Mouse (Mus musculus) layer of hippocampus, postnatal 36 days (tissue): ENCODE data around the gene Eif4e. TPM values are rescaled to one million over a fixed set of nuclear protein-coding genes. Genes with fewer than 3 reads are reported as not detected.
A peak's percentile ranks its signal among the peaks of the same experiment; 100 is the strongest.
"Not testable (repeated sequence)": the region's sequence is repeated elsewhere in the genome, so short reads cannot be mapped to it uniquely, and the experiment has no call there.

Experiments
- DNase-seq, 2 experiments: peaks; one replicate each; pipeline ENCODE4 v3.0.0; 2022
- total RNA-seq, 2 experiments: library from RNA; stranded (reverse); gene quantifications; 2 replicates each; pipeline ENCODE4 v1.2.3; 2021

Eif4e gene
- total RNA-seq, 2 experiments from 2014 or later = 186 to 189 TPM

- no peak for DNase-seq
Measured at GRCm38 (mm10) chr3:138519218-138519617, 6.8 kb upstream of the Eif4e start.

- no peak for DNase-seq
Measured at GRCm38 (mm10) chr3:138523956-138524355, 2.0 kb upstream of the Eif4e start.

DNA sequence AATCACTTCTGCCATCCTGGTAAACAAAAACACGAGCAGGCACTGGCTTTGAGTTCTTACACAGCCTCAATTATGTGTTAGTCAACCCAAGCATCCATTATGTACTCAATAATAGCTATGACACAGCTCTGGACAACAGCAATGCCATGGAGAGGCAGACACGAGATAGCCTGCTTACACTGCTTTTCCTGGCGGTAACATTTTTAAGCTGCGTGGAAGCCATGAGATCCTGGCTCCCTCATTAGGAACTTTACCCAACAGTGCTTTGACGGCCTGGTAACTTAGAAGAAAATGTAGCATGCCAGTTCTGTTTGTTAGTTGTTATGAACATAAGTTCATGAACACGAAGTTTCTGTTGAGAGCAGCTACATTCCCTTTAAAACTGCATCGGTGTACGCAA lies 485 bp upstream of the Eif4e start:
- no peak for DNase-seq

DNA sequence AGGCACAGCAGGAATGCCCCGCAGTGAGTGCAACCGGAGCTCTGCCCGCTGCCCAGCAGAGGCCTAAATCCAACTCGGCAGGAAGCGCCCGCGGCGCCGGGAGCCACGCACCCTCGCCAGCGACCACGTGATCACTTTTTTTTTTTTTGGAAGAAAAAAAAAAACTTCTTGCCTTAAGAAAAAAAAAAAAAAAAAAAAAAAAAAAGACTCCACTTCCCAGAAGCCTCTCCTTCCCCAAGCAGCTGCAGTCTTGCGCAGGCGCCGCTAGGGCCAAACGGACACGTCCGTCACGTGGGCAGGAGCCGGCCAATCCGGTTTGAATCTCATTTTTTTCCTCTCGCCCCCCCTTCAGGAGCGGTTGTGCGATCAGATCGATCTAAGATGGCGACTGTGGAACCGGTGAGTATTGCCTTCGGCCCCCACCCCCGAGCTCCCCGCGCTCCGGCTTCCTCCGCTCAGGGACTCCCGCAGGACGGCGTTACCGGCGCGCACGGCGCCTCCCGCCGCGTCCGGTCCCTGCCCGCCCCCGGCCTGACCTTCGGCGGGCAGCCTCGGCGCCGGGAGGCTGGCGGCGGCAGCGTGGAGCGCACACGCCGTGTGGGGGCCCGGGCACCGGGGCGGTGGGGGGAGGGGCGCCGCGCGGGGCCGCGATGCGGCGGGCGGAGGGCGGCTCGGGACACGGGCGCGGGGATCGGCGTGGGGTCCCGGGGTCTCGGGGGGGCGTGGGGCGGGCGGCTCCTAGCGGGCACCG lies 1.1 kb downstream of the Eif4e start:
- peak; percentile 96 to 97 for DNase-seq

- DNase-seq = peak; percentile 47 to 57
Measured at GRCm38 (mm10) chr3:138527667-138528231, 1.8 kb downstream of the Eif4e start.

GRCm38 (mm10) chr3:138528265-138528664 lies 2.3 kb downstream of the Eif4e start:
- DNase-seq = no peak

DNA sequence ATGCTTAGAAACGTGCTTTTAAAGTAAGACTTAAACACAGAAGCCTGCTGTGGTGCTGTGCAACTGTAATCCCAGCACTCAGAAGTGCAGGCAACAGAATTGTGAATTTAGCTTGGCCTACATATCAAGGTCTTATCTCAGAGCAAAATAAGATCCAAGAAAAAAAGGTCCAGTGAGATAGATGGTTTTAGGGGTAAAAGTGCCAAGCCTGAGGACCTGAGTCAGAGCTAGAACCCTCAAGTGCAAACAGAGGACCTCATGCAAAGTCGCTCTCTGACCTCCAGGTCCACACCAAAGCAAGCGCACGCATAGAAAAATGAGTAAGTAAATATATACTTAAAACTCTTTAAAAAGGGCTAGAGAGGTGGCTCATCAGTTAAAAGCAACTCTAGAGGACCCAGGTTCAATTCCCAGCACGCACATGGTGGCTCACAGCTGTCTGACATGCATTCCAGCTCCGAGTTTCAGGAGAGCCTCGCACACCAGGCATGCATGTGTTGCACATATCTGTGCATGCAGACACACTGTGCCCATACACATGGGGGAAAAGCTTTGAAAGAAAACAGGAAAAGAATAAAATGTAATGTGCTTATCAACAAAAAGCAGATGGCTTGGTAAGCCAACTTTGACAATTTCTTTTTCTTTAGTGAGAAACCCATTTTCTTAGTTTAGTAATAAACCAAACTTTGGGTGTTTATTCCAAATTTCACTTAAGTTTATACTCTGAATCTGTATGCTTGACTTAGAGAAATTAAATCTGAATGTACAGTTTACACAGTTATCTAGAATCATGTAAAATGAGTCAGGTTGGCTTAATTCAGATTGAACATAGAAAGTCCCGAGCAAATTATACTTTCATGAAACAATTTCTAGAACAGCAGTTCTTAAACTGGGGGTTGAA lies 4.8 kb downstream of the Eif4e start:
- DNase-seq = no peak

DNA sequence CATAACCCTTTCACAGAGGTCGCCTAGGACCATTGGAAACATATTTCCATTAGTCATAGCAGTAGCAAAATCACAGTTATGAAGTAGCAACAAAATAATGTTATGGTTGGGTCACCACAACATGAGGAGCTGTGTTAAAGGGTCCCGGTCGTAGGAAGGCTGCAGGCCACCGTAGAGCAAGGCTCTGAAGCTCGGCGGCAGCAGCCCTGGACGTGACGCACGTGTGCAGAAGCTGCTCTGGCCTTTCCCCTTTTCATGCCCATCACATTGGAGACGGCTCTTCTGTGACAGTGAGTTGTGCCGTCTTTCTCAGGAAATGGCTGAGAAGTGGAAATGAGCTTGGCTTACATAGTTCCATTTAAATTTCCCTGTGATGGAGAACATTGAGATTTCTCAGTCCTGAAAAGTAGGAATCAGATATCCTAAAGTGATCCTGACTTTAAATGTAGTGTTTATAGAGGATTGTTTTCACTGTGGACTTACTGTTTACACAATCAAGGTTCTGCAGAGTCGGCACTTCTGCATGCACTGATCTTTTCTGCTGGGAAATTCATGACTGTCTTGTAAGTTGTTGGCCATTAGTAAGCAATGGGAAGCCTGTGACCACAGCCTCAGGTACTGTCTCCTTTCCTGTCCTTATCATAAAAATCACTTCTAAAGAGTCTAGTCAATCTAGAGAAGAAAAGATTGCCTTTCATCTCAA lies 5.7 kb downstream of the Eif4e start:
- DNase-seq = no peak

GRCm38 (mm10) chr3:138532764-138533163 lies 6.8 kb downstream of the Eif4e start:
- no peak for DNase-seq

DNA sequence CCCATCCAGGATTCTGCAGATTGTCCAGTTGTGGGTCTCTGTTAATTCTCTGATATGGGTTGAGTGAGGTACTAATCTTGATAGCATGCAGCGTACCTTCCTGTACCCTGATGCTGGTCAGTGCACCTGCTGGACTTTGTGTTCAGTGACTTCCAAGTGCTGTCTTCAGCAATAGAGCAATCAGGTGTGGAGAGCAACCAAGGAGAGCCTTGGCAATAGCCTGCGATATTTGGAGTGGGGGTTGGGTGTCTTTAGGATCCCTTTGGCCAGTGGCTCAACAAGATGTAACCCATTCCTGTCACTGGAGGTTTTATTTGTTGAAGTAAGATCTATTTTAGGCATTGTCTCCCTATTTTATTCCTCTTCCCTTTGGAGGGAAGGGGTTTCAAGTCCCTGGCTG lies 10.1 kb downstream of the Eif4e start:
- no peak for DNase-seq

DNA sequence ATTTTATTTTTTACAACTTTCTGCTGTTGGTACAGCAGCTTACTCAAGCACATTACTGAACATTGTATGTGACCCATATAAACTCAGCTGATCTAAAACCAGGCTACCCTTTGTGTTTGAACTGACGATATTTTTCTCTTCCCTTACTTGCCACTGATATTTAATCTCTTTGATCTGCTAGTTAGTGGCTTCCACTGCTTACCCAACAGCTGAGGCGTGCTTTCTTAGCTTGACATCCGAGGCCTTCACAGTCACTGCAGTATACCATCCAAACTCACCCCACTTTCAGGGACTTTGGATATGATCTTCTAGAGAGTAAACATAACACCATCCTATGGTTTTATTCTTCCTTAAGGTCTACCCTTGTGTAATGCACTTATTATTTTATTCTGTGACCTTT lies 16.6 kb downstream of the Eif4e start:
- no peak for DNase-seq

DNA sequence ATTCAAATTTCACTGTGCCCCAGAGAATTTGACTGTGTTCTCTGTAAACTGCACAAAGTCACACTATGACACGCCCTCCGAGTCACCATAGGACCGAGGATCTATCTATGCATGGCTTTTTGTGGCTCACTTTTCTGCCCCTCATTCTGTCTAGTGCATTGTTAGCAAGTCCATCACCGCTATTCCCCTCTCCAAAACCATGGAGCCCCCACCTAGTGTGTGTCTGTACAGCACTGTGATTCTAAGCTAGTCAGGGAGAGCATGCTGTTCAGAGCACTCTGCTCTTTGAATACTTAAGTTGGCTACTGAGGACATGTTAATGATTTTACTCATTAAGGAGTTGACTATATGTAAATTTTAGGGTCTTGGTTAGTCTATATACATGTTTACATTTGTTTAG lies 18.1 kb downstream of the Eif4e start:
- DNase-seq = no peak

DNA sequence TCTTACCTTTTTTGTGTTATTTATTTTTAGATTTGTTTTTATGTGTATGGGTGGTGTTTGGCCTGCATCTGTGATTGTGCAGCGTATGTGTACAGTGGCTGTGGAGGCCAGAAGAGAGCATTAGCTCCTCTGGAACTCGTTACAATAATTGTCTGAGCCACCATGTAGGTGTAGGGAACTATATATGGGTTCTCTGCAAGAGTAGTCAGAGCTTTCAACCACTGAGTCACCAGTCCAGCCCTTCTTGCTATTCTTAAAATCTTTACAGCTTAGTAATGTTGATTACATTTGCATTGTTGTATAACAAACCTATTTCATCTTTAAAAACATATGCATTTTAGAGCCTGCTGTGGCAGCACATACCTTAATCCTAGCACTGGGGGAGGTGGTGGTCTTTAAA lies 20.7 kb downstream of the Eif4e start:
- DNase-seq = no peak

- no peak for DNase-seq
Measured at GRCm38 (mm10) chr3:138549045-138549444, 23.1 kb downstream of the Eif4e start.

GRCm38 (mm10) chr3:138550336-138551123 lies 24.6 kb downstream of the Eif4e start:
- no peak for DNase-seq

DNA sequence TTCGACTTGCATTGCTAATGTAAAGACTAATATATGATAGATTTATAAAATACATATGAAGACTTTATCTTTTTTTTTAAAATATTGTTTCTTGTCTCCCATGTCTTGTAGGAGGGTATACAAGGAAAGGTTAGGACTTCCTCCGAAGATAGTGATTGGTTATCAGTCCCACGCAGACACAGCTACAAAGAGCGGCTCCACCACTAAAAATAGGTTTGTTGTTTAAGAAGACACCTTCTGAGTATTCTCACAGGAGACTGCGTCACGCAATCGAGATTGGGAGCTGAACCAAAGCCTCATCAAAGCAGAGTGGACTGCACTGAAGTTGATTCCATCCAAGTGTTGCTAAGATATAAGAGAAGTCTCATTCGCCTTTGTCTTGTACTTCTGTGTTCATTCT lies 29.3 kb downstream of the Eif4e start:
- not testable (repeated sequence) for DNase-seq

- DNase-seq = no peak
Measured at GRCm38 (mm10) chr3:138558529-138558928, 32.5 kb downstream of the Eif4e start.

- DNase-seq = no peak
Measured at GRCm38 (mm10) chr3:138560242-138560641, 34.3 kb downstream of the Eif4e start.

- DNase-seq = no peak
Measured at GRCm38 (mm10) chr3:138560886-138561285, 34.9 kb downstream of the Eif4e start.

DNA sequence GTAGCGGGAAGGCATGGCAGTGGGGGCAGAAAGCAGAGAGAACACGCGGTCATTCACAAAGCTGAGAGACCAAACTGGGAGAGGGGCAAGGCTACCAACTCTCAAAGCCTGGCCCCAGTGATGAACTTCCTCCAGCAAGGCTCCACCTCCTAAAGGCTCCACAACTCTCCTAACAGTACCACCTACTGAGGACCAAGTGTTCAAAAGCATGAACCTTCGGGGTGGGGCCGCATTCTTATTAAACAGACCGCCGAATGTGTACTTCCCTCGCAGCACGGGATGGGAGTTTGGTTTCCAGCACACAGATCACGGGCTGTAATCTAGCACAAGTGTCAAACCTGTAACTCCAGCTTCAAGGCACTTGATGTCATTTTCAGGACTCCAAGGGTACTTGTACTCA lies 52.9 kb downstream of the Eif4e start:
- no peak for DNase-seq

GRCm38 (mm10) chr3:138586213-138586612 lies 60.2 kb downstream of the Eif4e start:
- DNase-seq = no peak

DNA sequence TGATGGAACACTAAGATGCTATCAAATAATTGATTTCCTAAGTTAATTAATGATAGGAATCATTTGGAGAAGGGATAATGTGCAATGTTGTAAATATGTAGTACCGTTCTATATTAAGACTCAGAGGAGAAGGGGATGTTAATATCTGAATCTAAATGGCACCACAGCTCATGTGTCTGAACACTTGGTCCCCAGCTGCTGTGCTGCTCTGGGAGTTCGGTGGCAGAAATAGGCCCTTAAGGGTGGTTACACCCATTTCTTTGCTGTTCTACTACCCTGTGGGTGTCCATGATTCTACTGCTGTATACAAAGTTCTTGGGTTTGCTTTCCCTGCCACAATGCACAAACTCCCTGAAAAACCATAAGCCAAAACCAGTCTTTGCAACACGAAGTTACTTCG lies 61.2 kb downstream of the Eif4e start:
- DNase-seq = no peak
